Mouse (Mus musculus) C2C12 (cell line): ENCODE results near the gene Ggta1.

Source experiments
- CTCF ChIP-seq: IDR thresholded peaks from one replicate; pipeline ENCODE4 v1.5.1; 2011; ENCODE audit not compliant: control insufficient read depth, insufficient read depth, insufficient read length
- MAX ChIP-seq: IDR thresholded peaks from one replicate; pipeline ENCODE4 v1.6.1; 2011; ENCODE audit warnings: mild to moderate bottlenecking, control low read depth
- MYOG ChIP-seq: IDR thresholded peaks from one replicate; pipeline ENCODE4 v1.6.1; 2011; ENCODE audit not compliant: control insufficient read depth, insufficient read length; ENCODE audit errors: extremely low read depth
- USF1 ChIP-seq: IDR thresholded peaks from one replicate; pipeline ENCODE4 v1.6.1; 2011; ENCODE audit warnings: low read depth, mild to moderate bottlenecking, control low read depth, moderate library complexity

- TF ChIP-seq CTCF: no peak
- TF ChIP-seq MYOG: no peak
- no peak for TF ChIP-seq USF1
- TF ChIP-seq MAX: no peak
Observed at GRCm38 (mm10) chr2:35379306-35379705, 83.7 kb downstream of the Ggta1 start.
